Mouse (Mus musculus) kidney, adult 2 months (tissue): ENCODE data around the gene Dock6.

Experiments
- CTCF ChIP-seq: fragments of 200-500 bp; conservative IDR thresholded peaks from 2 replicates; pipeline ENCODE4 v1.5.1; 2011; ENCODE audit warnings: low read depth, mild to moderate bottlenecking, control low read depth, low read length, moderate library complexity, mixed read lengths; ENCODE audit not compliant: insufficient read depth, insufficient read length
- POLR2A ChIP-seq: fragments of 200-500 bp; IDR thresholded peaks from one replicate; pipeline ENCODE4 v1.6.1; 2011; ENCODE audit warnings: low read depth, low read length, control low read depth

- no peak for TF ChIP-seq POLR2A
- TF ChIP-seq CTCF, result no peak
These were observed 22.0 kb downstream of the Dock6 start for GRCm38 (mm10) chr9:21830461-21830850.
